Mouse (Mus musculus): ENCODE results near the gene Nxpe2.

DNA sequence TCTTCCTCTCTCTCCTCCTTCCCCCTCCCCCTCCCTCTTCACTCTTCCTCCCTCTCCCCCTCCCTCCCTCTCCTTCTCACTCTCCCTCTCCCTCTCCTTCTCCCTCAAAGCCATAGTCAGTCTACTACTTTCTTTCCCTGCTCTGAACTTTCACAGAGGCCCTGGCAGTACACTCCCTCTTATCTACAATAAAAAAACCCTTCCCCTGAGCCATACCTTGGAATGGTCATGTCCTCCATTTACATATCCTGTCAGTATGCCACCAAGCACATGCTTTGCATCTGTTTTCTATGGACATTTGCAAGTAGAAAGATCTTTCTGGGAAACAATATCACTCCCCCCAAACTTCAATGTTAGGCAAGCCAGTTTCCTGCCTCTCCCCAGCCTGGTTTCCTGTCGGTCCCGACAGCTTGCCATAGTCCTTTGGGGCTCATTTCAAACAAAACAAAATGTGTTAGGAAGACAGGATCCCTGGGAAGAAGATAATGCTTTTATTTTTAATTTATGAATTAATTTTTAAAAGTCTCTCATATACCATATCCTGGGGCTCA, at the start of gene Nxpe2:
- no peak for TF ChIP-seq CTCF (conservative IDR thresholded peaks at IDR 0.05; ENCODE audit: insufficient read depth, insufficient read length, low read depth, low read length)
- TF ChIP-seq POLR2A (IDR thresholded peaks at IDR 0.05; ENCODE audit: low read depth, low read length): no peak
